Mouse (Mus musculus): ENCODE measurements around the gene Sirt1. TPM values are rescaled to one million over a fixed set of nuclear protein-coding genes. Genes with fewer than 3 reads are reported as not detected.

Gene Sirt1
- polyA plus RNA-seq, 1 experiment: 3.1 TPM

- Histone ChIP-seq H3K4me1 (ENCODE audit: control insufficient read depth, insufficient read depth, insufficient read length) (no peaks in the 10 kb centered on the region), H3K36me3 (ENCODE audit: control insufficient read depth, insufficient read depth, low read length) (no peaks in the 10 kb centered on the region), H3K27me3 (ENCODE audit: control insufficient read depth, insufficient read depth, low read length) (no peaks in the 10 kb centered on the region), H3K4me3 (ENCODE audit: extremely low read depth, insufficient read depth, insufficient read length) (no peak overlapping the region), H3K27ac (ENCODE audit: insufficient read depth, low read length) (no peak overlapping the region)
- DNase-seq (ENCODE audit: low read depth in 1 of 2, low spot score in 2 of 2): peak; percentile 48 to 52
- TF ChIP-seq CTCF (IDR thresholded peaks at IDR 0.05; ENCODE audit: extremely low read depth, insufficient read depth, insufficient read length, insufficient replicate concordance): peak; percentile 24; the same call in 1 of the 2 replicates
- no peak for TF ChIP-seq POLR2A (IDR thresholded peaks at IDR 0.05; ENCODE audit: low read depth, low read length)
Observed at GRCm38 (mm10) chr10:63424475-63424814, 42.9 kb upstream of the Sirt1 start.

GRCm38 (mm10) chr10:63423591-63424474 is 42.3 kb upstream of the Sirt1 start:
- H3K36me3 ChIP-seq (ENCODE audit: control insufficient read depth, insufficient read depth, low read length): no peaks in the 10 kb centered on the region
- WGBS: 84% methylated on average over 9 of the region's 9 CpGs
- H3K27ac ChIP-seq (ENCODE audit: insufficient read depth, low read length): no peak overlapping the region
- H3K4me3 ChIP-seq (ENCODE audit: extremely low read depth, insufficient read depth, insufficient read length): no peak overlapping the region
- no peak for DNase-seq (ENCODE audit: low read depth in 1 of 2, low spot score in 2 of 2)
- no peaks in the 10 kb centered on the region for H3K4me1 ChIP-seq (ENCODE audit: control insufficient read depth, insufficient read depth, insufficient read length)
- TF ChIP-seq POLR2A (IDR thresholded peaks at IDR 0.05; ENCODE audit: low read depth, low read length) (no peak), CTCF (IDR thresholded peaks at IDR 0.05; ENCODE audit: extremely low read depth, insufficient read depth, insufficient read length, insufficient replicate concordance) (no peak)
- no peaks in the 10 kb centered on the region for H3K27me3 ChIP-seq (ENCODE audit: control insufficient read depth, insufficient read depth, low read length)

GRCm38 (mm10) chr10:63422736-63422992 is 41.2 kb upstream of the Sirt1 start:
- Histone ChIP-seq H3K4me1 (ENCODE audit: control insufficient read depth, insufficient read depth, insufficient read length) (no peaks in the 10 kb centered on the region), H3K27me3 (ENCODE audit: control insufficient read depth, insufficient read depth, low read length) (no peaks in the 10 kb centered on the region), H3K36me3 (ENCODE audit: control insufficient read depth, insufficient read depth, low read length) (no peaks in the 10 kb centered on the region), H3K4me3 (ENCODE audit: extremely low read depth, insufficient read depth, insufficient read length) (no peak overlapping the region), H3K27ac (ENCODE audit: insufficient read depth, low read length) (no peak overlapping the region)
- 91% methylated on average over 5 of the region's 5 CpGs for WGBS
- no peak for DNase-seq (ENCODE audit: low read depth in 1 of 2, low spot score in 2 of 2)
- TF ChIP-seq POLR2A (IDR thresholded peaks at IDR 0.05; ENCODE audit: low read depth, low read length) (no peak), CTCF (IDR thresholded peaks at IDR 0.05; ENCODE audit: extremely low read depth, insufficient read depth, insufficient read length, insufficient replicate concordance) (no peak)

- H3K4me1 ChIP-seq (ENCODE audit: control insufficient read depth, insufficient read depth, insufficient read length): no peaks in the 10 kb centered on the region
- no peak within 1 kb of the TSS for H3K27ac ChIP-seq (ENCODE audit: insufficient read depth, low read length)
- no peak within 1 kb of the TSS for H3K4me3 ChIP-seq (ENCODE audit: extremely low read depth, insufficient read depth, insufficient read length)
- 90% methylated on average over 18 of the region's 18 CpGs for WGBS
- H3K36me3 ChIP-seq (ENCODE audit: control insufficient read depth, insufficient read depth, low read length): no peaks in the 10 kb centered on the region
- no peaks in the 10 kb centered on the region for H3K27me3 ChIP-seq (ENCODE audit: control insufficient read depth, insufficient read depth, low read length)
- peak; percentile 38; the same call in 1 of the 2 replicates for TF ChIP-seq CTCF (IDR thresholded peaks at IDR 0.05; ENCODE audit: extremely low read depth, insufficient read depth, insufficient read length, insufficient replicate concordance)
- TF ChIP-seq POLR2A (IDR thresholded peaks at IDR 0.05; ENCODE audit: low read depth, low read length): no peak
- DNase-seq (ENCODE audit: low read depth in 1 of 2, low spot score in 2 of 2): peak in 1 of 2 experiments; percentile 40
Observed at GRCm38 (mm10) chr10:63421739-63422735, 40.5 kb upstream of the Sirt1 start, which contains the start of gene Gm7075. Gene Gm7075, minus strand, starts transcription at chr10:63421789.

- H3K27ac ChIP-seq (ENCODE audit: insufficient read depth, low read length): no peak overlapping the region
- no peak overlapping the region for H3K4me3 ChIP-seq (ENCODE audit: extremely low read depth, insufficient read depth, insufficient read length)
- H3K36me3 ChIP-seq (ENCODE audit: control insufficient read depth, insufficient read depth, low read length): no peaks in the 10 kb centered on the region
- H3K4me1 ChIP-seq (ENCODE audit: control insufficient read depth, insufficient read depth, insufficient read length): no peaks in the 10 kb centered on the region
- H3K27me3 ChIP-seq (ENCODE audit: control insufficient read depth, insufficient read depth, low read length): no peaks in the 10 kb centered on the region
- 24% methylated on average over 5 of the region's 5 CpGs for WGBS
- DNase-seq (ENCODE audit: low read depth in 1 of 2, low spot score in 2 of 2): no peak
- TF ChIP-seq POLR2A (IDR thresholded peaks at IDR 0.05; ENCODE audit: low read depth, low read length) (no peak), CTCF (IDR thresholded peaks at IDR 0.05; ENCODE audit: extremely low read depth, insufficient read depth, insufficient read length, insufficient replicate concordance) (no peak)
Observed at GRCm38 (mm10) chr10:63417061-63417460, 35.6 kb upstream of the Sirt1 start.

- no peak for DNase-seq (ENCODE audit: low read depth in 1 of 2, low spot score in 2 of 2)
- Histone ChIP-seq H3K27ac (ENCODE audit: insufficient read depth, low read length) (no peak overlapping the region), H3K4me3 (ENCODE audit: extremely low read depth, insufficient read depth, insufficient read length) (no peak overlapping the region), H3K36me3 (ENCODE audit: control insufficient read depth, insufficient read depth, low read length) (no peaks in the 10 kb centered on the region), H3K27me3 (ENCODE audit: control insufficient read depth, insufficient read depth, low read length) (no peaks in the 10 kb centered on the region), H3K4me1 (ENCODE audit: control insufficient read depth, insufficient read depth, insufficient read length) (no peaks in the 10 kb centered on the region)
- TF ChIP-seq POLR2A (IDR thresholded peaks at IDR 0.05; ENCODE audit: low read depth, low read length) (no peak), CTCF (IDR thresholded peaks at IDR 0.05; ENCODE audit: extremely low read depth, insufficient read depth, insufficient read length, insufficient replicate concordance) (no peak)
- WGBS: 63% methylated on average over 7 of the region's 7 CpGs
Observed at GRCm38 (mm10) chr10:63415850-63416249, 34.3 kb upstream of the Sirt1 start.
